Mouse (Mus musculus): Measurements from ENCODE around the gene Olfr91. TPM values are rescaled to one million over a fixed set of nuclear protein-coding genes. Genes with fewer than 3 reads are reported as not detected.

Olfr91 gene
- polyA plus RNA-seq, 1 experiment, result not detected

- no peak overlapping the region for H3K27ac ChIP-seq (ENCODE audit: insufficient read depth, low read length)
- H3K36me3 ChIP-seq (ENCODE audit: control insufficient read depth, insufficient read depth, low read length, poor library complexity, severe bottlenecking), result no peaks in the 10 kb centered on the region
- H3K4me1 ChIP-seq (ENCODE audit: control insufficient read depth, insufficient read depth, low read length), result peaks cover 6% of the 10 kb centered on the region
- H3K4me3 ChIP-seq (ENCODE audit: low read depth, low read length), result no peak overlapping the region
- no peaks in the 10 kb centered on the region for H3K27me3 ChIP-seq (ENCODE audit: control insufficient read depth, insufficient read depth, low read length, poor library complexity, severe bottlenecking)
- H3K9ac ChIP-seq (ENCODE audit: low read depth, poor library complexity, severe bottlenecking), result no peak overlapping the region
- no peak for TF ChIP-seq POLR2A (IDR thresholded peaks at IDR 0.05; ENCODE audit: insufficient read depth, low read length)
- no peak for TF ChIP-seq EP300 (IDR thresholded peaks at IDR 0.05; ENCODE audit: insufficient read depth, low read depth, low read length)
- no peak for TF ChIP-seq CTCF (IDR thresholded peaks at IDR 0.05; ENCODE audit: low read depth, low read length)
- no peaks in the 10 kb centered on the region for H3K9me3 ChIP-seq (replicated peaks; ENCODE audit: control insufficient read depth, insufficient read depth, low read length, poor library complexity, severe bottlenecking)
Measured at GRCm38 (mm10) chr17:37085545-37085944, 12.5 kb downstream of the Olfr91 start.

GRCm38 (mm10) chr17:37084632-37085031 is 13.4 kb downstream of the Olfr91 start:
- Histone ChIP-seq H3K9ac (ENCODE audit: low read depth, poor library complexity, severe bottlenecking) (no peak overlapping the region), H3K9me3 (replicated peaks; ENCODE audit: control insufficient read depth, insufficient read depth, low read length, poor library complexity, severe bottlenecking) (no peaks in the 10 kb centered on the region), H3K27ac (ENCODE audit: insufficient read depth, low read length) (no peak overlapping the region), H3K36me3 (ENCODE audit: control insufficient read depth, insufficient read depth, low read length, poor library complexity, severe bottlenecking) (no peaks in the 10 kb centered on the region), H3K4me1 (ENCODE audit: control insufficient read depth, insufficient read depth, low read length) (peaks cover 6% of the 10 kb centered on the region), H3K4me3 (ENCODE audit: low read depth, low read length) (no peak overlapping the region), H3K27me3 (ENCODE audit: control insufficient read depth, insufficient read depth, low read length, poor library complexity, severe bottlenecking) (no peaks in the 10 kb centered on the region)
- TF ChIP-seq POLR2A (IDR thresholded peaks at IDR 0.05; ENCODE audit: insufficient read depth, low read length) (no peak), CTCF (IDR thresholded peaks at IDR 0.05; ENCODE audit: low read depth, low read length) (peak; percentile 7)

- Histone ChIP-seq H3K27ac (ENCODE audit: insufficient read depth, low read length) (no peak overlapping the region), H3K27me3 (ENCODE audit: control insufficient read depth, insufficient read depth, low read length, poor library complexity, severe bottlenecking) (no peaks in the 10 kb centered on the region), H3K4me1 (ENCODE audit: control insufficient read depth, insufficient read depth, low read length) (peaks cover 6% of the 10 kb centered on the region), H3K36me3 (ENCODE audit: control insufficient read depth, insufficient read depth, low read length, poor library complexity, severe bottlenecking) (no peaks in the 10 kb centered on the region), H3K9ac (ENCODE audit: low read depth, poor library complexity, severe bottlenecking) (no peak overlapping the region), H3K4me3 (ENCODE audit: low read depth, low read length) (no peak overlapping the region), H3K9me3 (replicated peaks; ENCODE audit: control insufficient read depth, insufficient read depth, low read length, poor library complexity, severe bottlenecking) (no peaks in the 10 kb centered on the region)
- TF ChIP-seq CTCF (IDR thresholded peaks at IDR 0.05; ENCODE audit: low read depth, low read length) (peak; percentile 66), POLR2A (IDR thresholded peaks at IDR 0.05; ENCODE audit: insufficient read depth, low read length) (no peak), EP300 (IDR thresholded peaks at IDR 0.05; ENCODE audit: insufficient read depth, low read depth, low read length) (0 out of 2 replicates have a peak, but pooled peaks have one; percentile 27)
Measured at GRCm38 (mm10) chr17:37083327-37083726, 14.8 kb downstream of the Olfr91 start.

GRCm38 (mm10) chr17:37081659-37082058 is 16.4 kb downstream of the Olfr91 start:
- TF ChIP-seq POLR2A (IDR thresholded peaks at IDR 0.05; ENCODE audit: insufficient read depth, low read length) (no peak), EP300 (IDR thresholded peaks at IDR 0.05; ENCODE audit: insufficient read depth, low read depth, low read length) (peak; percentile 67; the same call in 1 of the 2 replicates)
- Histone ChIP-seq H3K9ac (ENCODE audit: low read depth, poor library complexity, severe bottlenecking) (peak overlapping the region; percentile 25; the same call in 1 of the 2 replicates), H3K27me3 (ENCODE audit: control insufficient read depth, insufficient read depth, low read length, poor library complexity, severe bottlenecking) (no peaks in the 10 kb centered on the region), H3K4me1 (ENCODE audit: control insufficient read depth, insufficient read depth, low read length) (peaks cover 9% of the 10 kb centered on the region), H3K4me3 (ENCODE audit: low read depth, low read length) (peak overlapping the region; percentile 1; the same call in 1 of the 2 replicates), H3K27ac (ENCODE audit: insufficient read depth, low read length) (peak overlapping the region; percentile 66), H3K36me3 (ENCODE audit: control insufficient read depth, insufficient read depth, low read length, poor library complexity, severe bottlenecking) (peaks cover 6% of the 10 kb centered on the region), H3K9me3 (replicated peaks; ENCODE audit: control insufficient read depth, insufficient read depth, low read length, poor library complexity, severe bottlenecking) (no peaks in the 10 kb centered on the region)

GRCm38 (mm10) chr17:37080119-37080518 is 18.0 kb downstream of the Olfr91 start:
- Histone ChIP-seq H3K4me1 (ENCODE audit: control insufficient read depth, insufficient read depth, low read length) (peaks cover 16% of the 10 kb centered on the region), H3K27me3 (ENCODE audit: control insufficient read depth, insufficient read depth, low read length, poor library complexity, severe bottlenecking) (no peaks in the 10 kb centered on the region), H3K9ac (ENCODE audit: low read depth, poor library complexity, severe bottlenecking) (peak overlapping the region; percentile 78), H3K36me3 (ENCODE audit: control insufficient read depth, insufficient read depth, low read length, poor library complexity, severe bottlenecking) (peaks cover 21% of the 10 kb centered on the region), H3K27ac (ENCODE audit: insufficient read depth, low read length) (peak overlapping the region; percentile 100), H3K9me3 (replicated peaks; ENCODE audit: control insufficient read depth, insufficient read depth, low read length, poor library complexity, severe bottlenecking) (no peaks in the 10 kb centered on the region), H3K4me3 (ENCODE audit: low read depth, low read length) (no peak overlapping the region)
- TF ChIP-seq CTCF (IDR thresholded peaks at IDR 0.05; ENCODE audit: low read depth, low read length), result no peak
- peak; percentile 100 for TF ChIP-seq EP300 (IDR thresholded peaks at IDR 0.05; ENCODE audit: insufficient read depth, low read depth, low read length)

- Histone ChIP-seq H3K27me3 (ENCODE audit: control insufficient read depth, insufficient read depth, low read length, poor library complexity, severe bottlenecking) (no peaks in the 10 kb centered on the region), H3K27ac (ENCODE audit: insufficient read depth, low read length) (peak overlapping the region; percentile 100), H3K4me3 (ENCODE audit: low read depth, low read length) (no peak overlapping the region), H3K9ac (ENCODE audit: low read depth, poor library complexity, severe bottlenecking) (peak overlapping the region; percentile 78), H3K36me3 (ENCODE audit: control insufficient read depth, insufficient read depth, low read length, poor library complexity, severe bottlenecking) (peaks cover 32% of the 10 kb centered on the region), H3K4me1 (ENCODE audit: control insufficient read depth, insufficient read depth, low read length) (peaks cover 22% of the 10 kb centered on the region), H3K9me3 (replicated peaks; ENCODE audit: control insufficient read depth, insufficient read depth, low read length, poor library complexity, severe bottlenecking) (no peaks in the 10 kb centered on the region)
- peak; percentile 100 for TF ChIP-seq EP300 (IDR thresholded peaks at IDR 0.05; ENCODE audit: insufficient read depth, low read depth, low read length)
- TF ChIP-seq CTCF (IDR thresholded peaks at IDR 0.05; ENCODE audit: low read depth, low read length), result no peak
- TF ChIP-seq POLR2A (IDR thresholded peaks at IDR 0.05; ENCODE audit: insufficient read depth, low read length), result no peak
Measured at GRCm38 (mm10) chr17:37078990-37079389, 19.1 kb downstream of the Olfr91 start.

All from ES-Bruce4 (cell line).